Mouse (Mus musculus) kidney, adult 2 months (tissue): ENCODE results near the gene Hist1h1c.

ENCODE experiments used
- CTCF ChIP-seq: fragments of 200-500 bp; conservative IDR thresholded peaks from 2 replicates; pipeline ENCODE4 v1.5.1; 2011; ENCODE audit warnings: low read depth, mild to moderate bottlenecking, control low read depth, low read length, moderate library complexity, mixed read lengths; ENCODE audit not compliant: insufficient read depth, insufficient read length
- POLR2A ChIP-seq: fragments of 200-500 bp; IDR thresholded peaks from one replicate; pipeline ENCODE4 v1.6.1; 2011; ENCODE audit warnings: low read depth, low read length, control low read depth

GRCm38 (mm10) chr13:23705751-23706356 lies 32.8 kb upstream of the Hist1h1c start:
- no peak for TF ChIP-seq CTCF
- TF ChIP-seq POLR2A: no peak
